Mouse (Mus musculus) adrenal gland, postnatal 14 days (tissue): ENCODE measurements at regions not wholly inside any gene's neighbourhood (a gene's known extent, or its start where the extent isn't known, plus 50 kb on each side); places are given as distances from the start of the nearest gene placed in this dataset.

ENCODE experiments used
- DNase-seq: peaks from one replicate; pipeline ENCODE4 v3.0.0; 2021; ENCODE audit warnings: mixed read lengths

- DNase-seq: no peak
Observed at GRCm38 (mm10) chr6:49990522-49990858, 119.6 kb upstream of the Mpp6 start.

DNA sequence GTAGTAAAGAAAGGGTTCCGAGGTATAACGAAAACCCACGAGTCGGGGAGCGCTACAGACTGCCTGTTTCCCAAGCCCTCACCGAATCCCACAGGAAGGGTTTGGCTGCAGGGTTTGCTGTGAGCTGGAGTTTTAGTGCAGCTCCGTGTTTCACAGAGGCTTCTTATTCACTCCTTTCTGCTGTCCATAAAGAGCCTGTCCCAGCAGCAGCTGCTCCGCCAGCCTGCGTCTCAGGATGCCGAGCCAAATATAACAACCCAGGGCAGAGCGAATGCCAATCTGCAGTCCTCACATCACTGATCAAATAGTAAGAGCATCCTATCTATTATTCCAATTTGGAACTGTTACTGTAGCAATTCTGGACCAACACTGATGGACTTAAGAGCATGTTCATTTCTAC, 110.7 kb upstream of the Mpp6 start:
- no peak for DNase-seq

GRCm38 (mm10) chr6:50008074-50008473, 102.0 kb upstream of the Mpp6 start:
- no peak for DNase-seq

DNA sequence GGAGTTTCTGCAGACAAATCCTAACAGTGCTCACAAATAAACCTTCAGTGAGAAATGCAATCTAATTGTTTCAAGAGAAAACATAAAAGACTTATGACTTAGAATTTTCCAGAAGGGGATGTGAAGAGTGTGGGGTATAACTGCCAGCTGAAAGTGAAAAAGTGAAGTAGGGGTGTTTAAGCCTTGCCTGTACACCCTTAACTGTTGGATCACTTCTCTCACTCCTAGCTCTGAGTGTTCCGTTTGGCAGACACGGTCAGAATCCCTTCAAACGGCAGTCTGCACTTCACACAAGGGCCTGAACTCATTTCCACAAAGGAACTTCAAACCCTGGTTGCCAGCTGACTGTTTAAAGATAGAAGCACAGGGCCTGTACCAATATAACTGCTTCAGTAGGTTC, 101.2 kb upstream of the Mpp6 start:
- DNase-seq: no peak

DNA sequence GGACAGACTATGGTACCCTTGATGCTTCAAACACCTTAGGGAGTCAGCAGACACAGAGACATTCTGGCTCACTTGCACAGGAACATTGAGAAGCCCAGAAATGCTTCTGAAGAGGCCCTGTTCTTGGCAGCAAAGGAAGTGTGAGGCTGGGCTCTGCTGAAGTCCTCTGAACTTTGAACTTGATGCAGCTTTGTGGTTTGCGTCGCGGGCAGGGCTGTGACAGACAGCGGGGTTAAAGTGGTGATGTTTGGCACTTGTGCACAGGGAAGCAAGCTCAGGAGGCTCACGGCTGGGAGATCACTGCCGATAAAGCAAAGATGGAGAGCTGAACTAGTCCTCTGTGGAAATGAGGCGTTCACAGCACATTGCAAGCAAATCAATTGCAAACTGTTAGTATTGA, 100.7 kb upstream of the Mpp6 start:
- no peak for DNase-seq

DNA sequence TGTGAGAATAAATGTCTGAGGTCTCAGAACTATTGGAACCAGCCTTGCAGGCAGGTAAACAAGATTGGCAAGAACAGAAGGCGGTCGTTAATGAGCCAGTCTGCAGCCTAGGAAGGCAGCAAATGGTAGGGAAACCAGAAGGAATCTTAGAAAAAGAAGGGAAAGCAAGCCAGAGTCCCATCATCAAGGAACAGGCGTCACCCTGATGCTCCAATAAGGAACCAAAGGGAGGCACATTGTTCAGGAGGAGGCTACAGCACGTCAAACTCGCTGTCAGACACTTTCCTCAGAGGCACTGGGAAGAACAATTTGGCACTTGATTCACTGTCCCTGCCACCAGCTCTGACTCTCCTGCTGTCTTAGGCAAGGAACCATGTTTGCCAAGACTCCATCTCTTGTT, 100.2 kb upstream of the Mpp6 start:
- DNase-seq: no peak

- DNase-seq: no peak
Observed at GRCm38 (mm10) chr6:50011071-50011470, 99.0 kb upstream of the Mpp6 start.

GRCm38 (mm10) chr6:50011746-50012453, 98.1 kb upstream of the Mpp6 start:
- no peak for DNase-seq

GRCm38 (mm10) chr6:50013067-50013466, 97.0 kb upstream of the Mpp6 start:
- no peak for DNase-seq

- no peak for DNase-seq
Observed at GRCm38 (mm10) chr6:50013842-50014241, 96.2 kb upstream of the Mpp6 start.

DNA sequence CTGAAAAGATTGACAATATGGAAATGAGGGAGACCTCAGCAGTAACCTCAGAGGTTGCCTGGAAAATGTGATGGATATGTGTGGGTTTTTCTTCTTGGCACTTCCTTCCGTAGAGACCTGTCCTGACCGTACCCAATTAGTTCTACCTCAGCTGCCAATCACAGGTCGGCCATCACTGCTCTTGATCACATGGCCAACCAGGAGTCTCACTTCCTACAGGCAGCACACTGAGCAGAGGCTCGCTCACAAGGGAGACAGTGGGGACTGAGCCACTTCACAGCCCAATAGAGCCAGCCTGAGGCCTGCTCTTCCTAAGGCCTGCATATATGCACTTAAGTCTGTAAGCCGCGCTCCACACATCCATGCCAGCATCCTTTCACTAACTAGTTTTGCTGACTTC, 82.1 kb upstream of the Mpp6 start:
- no peak for DNase-seq

DNA sequence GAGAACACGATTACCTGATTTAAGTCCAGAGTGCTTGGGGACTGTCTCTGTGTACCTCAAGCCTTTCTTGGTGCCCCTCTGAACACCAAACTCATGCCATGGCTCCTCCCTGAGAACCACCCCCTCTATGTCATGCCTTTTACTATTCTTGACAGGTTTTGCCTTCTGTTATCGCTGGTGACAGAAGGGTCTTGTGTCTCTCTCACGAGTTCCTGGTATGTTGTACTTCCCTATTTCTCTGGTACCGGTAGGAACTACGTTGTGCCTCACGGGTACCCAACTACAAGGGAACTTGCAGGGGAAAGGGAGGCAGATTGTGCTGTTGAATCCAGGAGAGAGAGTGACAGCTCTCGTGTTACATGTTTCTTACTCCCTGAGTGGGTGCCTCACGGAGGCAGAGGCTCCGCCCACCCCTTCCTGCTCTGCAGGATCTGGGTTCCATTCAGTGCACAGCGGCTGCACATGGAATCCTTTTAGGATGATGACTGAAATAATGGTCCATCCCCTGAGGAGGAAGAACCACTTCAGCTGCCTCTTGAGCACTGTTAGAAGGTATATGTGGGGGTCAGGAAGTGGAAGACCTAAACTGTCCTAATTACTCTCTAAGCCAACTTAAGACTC, 80.0 kb upstream of the Mpp6 start:
- no peak for DNase-seq

- DNase-seq: no peak
Observed at GRCm38 (mm10) chr6:50031356-50031755, 78.7 kb upstream of the Mpp6 start.

- no peak for DNase-seq
Observed at GRCm38 (mm10) chr6:50032894-50033595, 77.0 kb upstream of the Mpp6 start.

DNA sequence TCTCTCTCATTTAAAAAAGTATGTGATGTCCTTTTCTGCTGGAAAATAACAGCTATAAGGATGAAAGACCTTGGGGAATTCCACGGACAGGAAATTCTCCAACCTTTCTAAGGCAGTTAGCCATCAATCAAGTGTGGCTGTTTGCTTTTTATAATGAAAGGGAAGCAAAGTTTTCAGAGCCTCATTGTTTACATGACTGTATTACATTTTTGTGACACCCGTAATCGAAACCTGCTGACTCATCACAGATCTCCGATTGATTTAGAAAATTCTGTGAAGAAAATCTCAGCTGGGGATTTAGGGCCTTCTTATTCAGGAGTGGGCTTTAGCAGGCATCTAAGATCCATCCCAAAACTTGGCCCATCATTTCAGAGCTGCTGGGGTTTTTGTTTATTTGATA, 72.4 kb upstream of the Mpp6 start:
- peak; percentile 8 for DNase-seq

- no peak for DNase-seq
Observed at GRCm38 (mm10) chr6:50038369-50038768, 71.7 kb upstream of the Mpp6 start.

- no peak for DNase-seq
Observed at GRCm38 (mm10) chr6:50041044-50041443, 69.0 kb upstream of the Mpp6 start.

DNA sequence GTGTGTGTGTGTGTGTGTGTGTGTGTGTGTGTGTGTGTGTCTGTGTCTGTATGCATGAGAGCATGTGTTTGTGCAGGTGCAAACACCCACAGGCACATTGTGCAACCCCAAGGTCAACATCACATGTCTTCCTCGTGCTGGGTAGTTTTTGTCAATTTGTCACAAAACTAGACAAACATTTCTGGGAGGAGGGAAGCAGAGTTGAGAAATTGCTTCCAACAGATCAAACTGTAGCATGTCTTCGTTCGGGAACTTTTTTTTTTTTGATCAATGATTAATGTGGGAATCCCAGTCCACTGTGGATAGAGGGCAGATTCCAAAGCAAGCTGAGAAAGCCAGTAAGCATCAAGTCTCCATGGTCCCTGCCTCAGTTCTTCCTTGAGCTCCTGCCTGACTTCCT, 67.9 kb upstream of the Mpp6 start:
- peak; percentile 27 for DNase-seq

DNA sequence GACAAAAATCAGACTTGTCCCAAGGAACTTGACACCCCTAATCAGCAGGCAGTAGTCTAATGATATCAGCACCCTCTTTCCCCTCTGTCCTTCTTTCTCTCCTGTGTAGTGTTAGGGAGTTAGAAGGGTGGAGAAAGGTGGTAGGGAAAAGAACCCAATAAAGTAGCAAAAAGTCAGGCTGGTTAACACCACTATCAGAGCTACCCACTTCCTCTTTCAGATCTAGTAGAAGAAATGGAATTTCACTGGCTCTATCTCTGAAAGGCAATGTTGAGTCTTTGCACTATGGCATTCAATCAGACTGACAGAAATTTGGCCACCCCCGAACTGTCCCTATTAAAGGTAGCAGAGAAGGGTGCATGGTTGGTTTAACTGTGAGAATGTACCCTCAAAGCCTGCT, 65.9 kb upstream of the Mpp6 start:
- DNase-seq: no peak

GRCm38 (mm10) chr6:50046721-50047120, 63.3 kb upstream of the Mpp6 start:
- DNase-seq: no peak

DNA sequence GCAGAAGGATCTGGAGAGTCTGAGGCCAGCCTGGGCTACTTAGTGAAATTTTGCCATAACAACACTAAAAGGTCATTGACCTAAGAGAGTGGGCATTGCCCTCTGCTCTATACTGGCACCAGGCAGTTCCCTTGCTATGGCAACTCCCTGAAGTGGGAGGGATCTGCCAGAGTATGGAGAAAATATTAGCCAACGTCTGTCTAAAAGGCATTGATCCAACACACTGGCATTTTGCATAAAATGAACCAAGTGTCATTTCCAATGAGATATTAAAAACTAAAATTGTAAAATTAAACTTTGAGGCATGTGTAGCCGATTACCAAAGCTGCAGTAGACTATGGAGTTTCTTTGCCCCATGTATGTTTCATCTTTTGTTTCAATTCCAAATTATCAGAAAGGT, 57.6 kb upstream of the Mpp6 start:
- DNase-seq: no peak

- peak; percentile 81 for DNase-seq
Observed at GRCm38 (mm10) chr6:50053086-50053485, 57.0 kb upstream of the Mpp6 start.

GRCm38 (mm10) chr6:50054233-50054632, 55.8 kb upstream of the Mpp6 start:
- DNase-seq: no peak

DNA sequence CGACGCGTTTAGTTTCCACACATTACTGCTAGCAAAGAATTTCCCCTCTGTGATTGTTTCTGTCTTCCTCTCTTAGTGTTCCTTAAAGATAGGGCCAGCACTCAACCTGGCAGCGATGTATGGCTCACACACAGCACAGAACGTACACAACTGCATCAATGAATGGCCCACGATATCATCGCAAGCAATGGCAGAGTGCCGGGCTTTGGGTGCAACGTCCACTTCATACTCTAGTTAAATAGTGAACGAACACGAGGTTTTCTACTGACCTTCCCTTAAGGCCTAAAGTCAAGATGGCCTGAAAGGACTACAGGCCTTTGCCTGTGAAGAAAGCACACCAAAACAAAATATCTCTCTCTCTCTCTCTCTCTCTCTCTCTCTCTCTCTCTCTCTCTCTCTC, 51.4 kb upstream of the Mpp6 start:
- DNase-seq: no peak
